Mouse (Mus musculus) bone marrow macrophage, adult 2 months (primary cell): ENCODE measurements at regions not wholly inside any gene's neighbourhood (a gene's known extent, or its start where the extent isn't known, plus 50 kb on each side); places are given as distances from the start of the nearest gene placed in this dataset.

Source experiments
- CTCF ChIP-seq: IDR thresholded peaks from 2 replicates; pipeline ENCODE4 v1.5.1; 2012; ENCODE audit warnings: low read depth, mild to moderate bottlenecking, low read length, moderate library complexity
- POLR2A ChIP-seq: IDR thresholded peaks from 2 replicates; pipeline ENCODE4 v1.6.1; 2012; ENCODE audit warnings: mild to moderate bottlenecking, low read depth, low read length, borderline replicate concordance

DNA sequence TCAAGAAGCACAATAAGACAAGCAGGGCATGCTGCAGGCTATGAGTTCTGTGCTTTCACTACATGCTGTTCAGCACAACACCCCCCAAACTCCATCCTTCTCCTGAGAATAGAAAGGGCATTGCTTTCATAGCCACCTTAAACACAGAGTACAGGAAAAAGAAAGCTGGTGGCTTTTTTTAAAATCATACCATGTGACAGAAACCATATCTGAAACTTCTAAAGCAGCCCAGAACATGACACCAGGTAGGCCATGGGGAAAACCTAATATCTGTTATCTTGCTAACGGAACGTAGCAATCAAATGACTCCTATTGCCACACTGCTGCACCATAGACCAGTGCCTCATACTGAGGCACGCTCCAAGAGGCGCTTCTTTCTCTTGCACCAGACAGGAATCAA lies 139.3 kb upstream of the Jmjd1c start:
- TF ChIP-seq POLR2A (no peak), CTCF (no peak)
